Mouse (Mus musculus): ENCODE measurements around the gene Mfsd4b1.

The Mfsd4b1 gene

GRCm38 (mm10) chr10:39958266-39958665 lies 66.8 kb downstream of the Mfsd4b1 start:
- no peak for DNase-seq

- no peak for DNase-seq
These were observed 68.7 kb downstream of the Mfsd4b1 start for GRCm38 (mm10) chr10:39956340-39956878.

- DNase-seq, result no peak
These were observed 69.9 kb downstream of the Mfsd4b1 start for GRCm38 (mm10) chr10:39955163-39955562.
